Mouse (Mus musculus): Measurements from ENCODE around the gene Ripply3. TPM values are rescaled to one million over a fixed set of nuclear protein-coding genes. Genes with fewer than 3 reads are reported as not detected.

Ripply3 gene
- 0.46 TPM in 2 replicates for polyA plus RNA-seq (2012; rRNA removed)

DNA sequence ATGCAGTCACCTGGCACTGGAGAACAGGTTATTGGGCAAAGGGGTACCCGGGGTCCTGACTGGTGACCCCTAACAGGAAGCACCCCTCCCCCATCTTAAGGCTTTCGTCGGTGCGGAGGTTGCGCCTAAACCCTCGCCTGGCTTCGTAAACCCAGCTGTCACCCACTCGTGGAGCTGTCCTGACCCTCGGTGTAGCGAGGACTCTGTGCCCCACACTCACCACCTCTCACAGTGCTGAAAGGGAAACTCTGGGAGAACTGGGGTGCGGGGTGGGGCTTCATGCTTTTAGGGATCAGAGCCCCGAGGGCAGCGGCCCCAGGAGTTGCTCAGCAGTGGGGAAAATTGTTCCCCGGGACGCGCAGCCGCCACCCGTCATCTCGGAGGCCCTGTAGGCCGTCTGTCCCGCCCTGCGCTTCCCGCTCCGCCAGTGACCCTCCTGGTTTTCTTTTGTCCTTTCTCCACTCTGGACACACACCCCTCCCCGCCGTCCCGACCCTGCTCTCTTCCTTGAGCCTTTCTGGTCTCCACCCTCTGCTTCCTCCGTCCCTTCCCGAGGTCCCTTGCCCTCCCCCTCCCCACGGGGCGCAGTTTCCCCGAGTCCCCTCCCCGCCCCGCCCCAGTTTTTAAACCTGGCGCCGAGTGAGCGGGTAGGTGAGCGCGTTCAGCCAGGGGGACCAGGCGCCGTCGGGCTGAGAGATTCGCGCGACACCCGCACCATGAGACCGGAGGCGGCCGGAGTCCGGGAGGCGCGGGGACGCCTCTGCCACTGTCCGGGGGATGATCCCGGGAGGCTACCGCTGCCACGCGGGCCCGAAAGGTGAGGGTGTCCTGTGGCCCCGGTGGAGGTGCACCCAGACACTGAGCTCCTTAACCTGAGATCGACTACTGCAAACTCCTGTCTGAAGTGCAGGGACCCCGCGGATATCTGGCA, at the start of gene Ripply3:
Ripply3 (plus strand) TSS at position 640 of the 931 bp plus-strand sequence.
- peak in 1 of 2 experiments; percentile 26 for DNase-seq
- H3K4me3 ChIP-seq (replicated peaks; ENCODE audit: insufficient read depth, low read depth, low read length), result peak within 1 kb of the TSS; percentile 58
- TF ChIP-seq CTCF (IDR thresholded peaks at IDR 0.05; ENCODE audit: borderline replicate concordance, insufficient read depth, low read depth, low read length), result no peak
- TF ChIP-seq POLR2A (IDR thresholded peaks at IDR 0.05; ENCODE audit: borderline replicate concordance, insufficient read depth, low read length), result no peak
- no peak within 1 kb of the TSS for H3K27ac ChIP-seq (ENCODE audit: insufficient read depth, low read length)
- WGBS, result 5% methylated on average over 63 of the region's 63 CpGs
- no peaks in the 10 kb centered on the region; the same call in 1 of the 2 replicates for H3K27me3 ChIP-seq (ENCODE audit: control insufficient read depth, insufficient read depth, low read length)
- H3K4me1 ChIP-seq (ENCODE audit: control insufficient read depth, insufficient read depth, low read length), result no peaks in the 10 kb centered on the region

DNA sequence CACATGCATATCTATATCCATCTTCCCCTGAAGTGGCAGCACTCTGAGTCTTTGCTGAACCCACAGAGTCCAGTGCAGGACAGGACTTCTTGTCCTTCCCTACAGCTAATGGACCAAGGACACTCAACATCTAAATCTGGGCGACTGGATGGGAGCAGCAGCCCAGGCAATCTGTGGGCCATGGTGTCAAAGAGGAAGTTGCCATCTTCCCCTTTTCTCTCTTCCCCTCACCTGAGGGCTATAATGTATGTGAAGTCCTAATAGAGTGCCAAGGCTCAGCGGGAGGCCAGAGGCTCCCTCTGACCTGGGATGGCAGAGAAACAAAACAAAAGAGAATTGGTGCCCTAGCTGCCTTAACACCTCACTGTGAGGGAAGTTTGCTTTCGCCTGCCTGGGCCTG, 44.2 kb upstream of the Ripply3 start:
- TF ChIP-seq POLR2A (IDR thresholded peaks at IDR 0.05; ENCODE audit: borderline replicate concordance, insufficient read depth, low read length) (no peak), CTCF (IDR thresholded peaks at IDR 0.05; ENCODE audit: borderline replicate concordance, insufficient read depth, low read depth, low read length) (no peak)
- peaks cover under 1% of the 10 kb centered on the region for H3K4me1 ChIP-seq (ENCODE audit: control insufficient read depth, insufficient read depth, low read length)
- H3K27ac ChIP-seq (ENCODE audit: insufficient read depth, low read length), result no peak overlapping the region
- 86% methylated on average over 3 of the region's 3 CpGs for WGBS
- no peaks in the 10 kb centered on the region for H3K27me3 ChIP-seq (ENCODE audit: control insufficient read depth, insufficient read depth, low read length)
- DNase-seq, result no peak
- no peak overlapping the region for H3K4me3 ChIP-seq (replicated peaks; ENCODE audit: insufficient read depth, low read depth, low read length)

GRCm38 (mm10) chr16:94287826-94288225, 40.4 kb upstream of the Ripply3 start:
- WGBS, result 79% methylated on average over 9 of the region's 9 CpGs
- TF ChIP-seq POLR2A (IDR thresholded peaks at IDR 0.05; ENCODE audit: borderline replicate concordance, insufficient read depth, low read length) (no peak), CTCF (IDR thresholded peaks at IDR 0.05; ENCODE audit: borderline replicate concordance, insufficient read depth, low read depth, low read length) (no peak)
- Histone ChIP-seq H3K27ac (ENCODE audit: insufficient read depth, low read length) (no peak overlapping the region), H3K27me3 (ENCODE audit: control insufficient read depth, insufficient read depth, low read length) (no peaks in the 10 kb centered on the region), H3K4me1 (ENCODE audit: control insufficient read depth, insufficient read depth, low read length) (peaks cover 3% of the 10 kb centered on the region), H3K4me3 (replicated peaks; ENCODE audit: insufficient read depth, low read depth, low read length) (no peak overlapping the region)
- DNase-seq, result no peak

DNA sequence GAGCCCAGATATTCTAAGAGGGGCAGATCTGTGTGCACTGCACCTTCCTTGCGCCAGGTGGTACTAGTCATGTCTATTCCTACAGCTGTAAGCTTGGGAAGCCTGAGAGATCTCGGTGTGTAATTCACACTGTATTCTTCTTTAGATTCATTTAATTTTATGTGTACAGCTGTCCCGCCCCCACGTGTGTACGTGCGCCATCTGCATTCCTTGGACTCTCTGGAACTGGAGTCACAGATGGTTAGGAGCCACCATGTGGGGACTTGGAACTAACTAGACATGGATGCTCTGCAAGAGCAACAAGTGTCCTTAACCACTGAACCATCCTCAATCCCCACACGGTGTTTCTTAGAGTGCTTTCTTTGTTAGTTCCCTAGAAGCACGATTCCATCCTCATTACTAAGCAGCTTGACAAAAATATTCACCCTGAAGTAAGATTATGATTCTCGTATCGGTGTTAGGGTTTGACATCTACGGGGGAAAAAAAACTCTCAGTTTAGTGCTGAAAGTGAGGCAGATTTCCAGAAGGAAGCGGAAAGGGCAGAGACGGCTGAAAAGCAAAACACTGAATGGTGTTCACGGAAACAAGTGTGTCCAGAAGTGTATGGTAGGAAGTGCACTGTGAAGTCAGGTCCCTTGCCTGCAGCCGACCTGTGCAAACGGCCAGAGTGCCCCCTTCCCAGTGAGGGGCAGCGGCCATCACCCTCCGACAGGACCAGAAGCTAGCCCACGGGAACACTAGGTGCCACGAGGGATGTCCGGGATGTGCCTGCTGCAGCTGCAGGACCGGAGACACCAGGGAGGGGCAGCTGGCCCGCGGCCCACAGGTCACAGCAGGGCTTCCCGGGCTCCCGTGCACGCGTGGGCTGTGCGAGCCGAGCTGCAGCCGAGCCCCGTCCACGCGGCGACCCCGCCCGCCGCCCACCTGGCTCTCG, 38.8 kb upstream of the Ripply3 start:
- Histone ChIP-seq H3K27ac (ENCODE audit: insufficient read depth, low read length) (peak overlapping the region; percentile 56), H3K4me1 (ENCODE audit: control insufficient read depth, insufficient read depth, low read length) (peaks cover 3% of the 10 kb centered on the region), H3K27me3 (ENCODE audit: control insufficient read depth, insufficient read depth, low read length) (no peaks in the 10 kb centered on the region), H3K4me3 (replicated peaks; ENCODE audit: insufficient read depth, low read depth, low read length) (peak overlapping the region; percentile 84)
- 4% methylated on average over 39 of the region's 39 CpGs for WGBS
- DNase-seq, result peak; percentile 52 to 72
- TF ChIP-seq POLR2A (IDR thresholded peaks at IDR 0.05; ENCODE audit: borderline replicate concordance, insufficient read depth, low read length) (no peak), CTCF (IDR thresholded peaks at IDR 0.05; ENCODE audit: borderline replicate concordance, insufficient read depth, low read depth, low read length) (peak; percentile 33; the same call in 1 of the 2 replicates)

- no peaks in the 10 kb centered on the region for H3K27me3 ChIP-seq (ENCODE audit: control insufficient read depth, insufficient read depth, low read length)
- H3K4me3 ChIP-seq (replicated peaks; ENCODE audit: insufficient read depth, low read depth, low read length), result peak overlapping the region; percentile 84
- H3K27ac ChIP-seq (ENCODE audit: insufficient read depth, low read length), result peak overlapping the region; percentile 80
- peaks cover 3% of the 10 kb centered on the region for H3K4me1 ChIP-seq (ENCODE audit: control insufficient read depth, insufficient read depth, low read length)
- peak; percentile 98 for TF ChIP-seq POLR2A (IDR thresholded peaks at IDR 0.05; ENCODE audit: borderline replicate concordance, insufficient read depth, low read length)
- TF ChIP-seq CTCF (IDR thresholded peaks at IDR 0.05; ENCODE audit: borderline replicate concordance, insufficient read depth, low read depth, low read length), result no peak
- 4% methylated on average over 52 of the region's 52 CpGs for WGBS
- peak; percentile 91 for DNase-seq
These were observed 37.9 kb upstream of the Ripply3 start for GRCm38 (mm10) chr16:94290073-94290999.

GRCm38 (mm10) chr16:94291141-94291540, 37.1 kb upstream of the Ripply3 start:
- Histone ChIP-seq H3K4me1 (ENCODE audit: control insufficient read depth, insufficient read depth, low read length) (peaks cover 3% of the 10 kb centered on the region), H3K4me3 (replicated peaks; ENCODE audit: insufficient read depth, low read depth, low read length) (no peak overlapping the region), H3K27me3 (ENCODE audit: control insufficient read depth, insufficient read depth, low read length) (no peaks in the 10 kb centered on the region), H3K27ac (ENCODE audit: insufficient read depth, low read length) (no peak overlapping the region)
- WGBS, result 88% methylated on average over 4 of the region's 4 CpGs
- DNase-seq, result no peak
- TF ChIP-seq CTCF (IDR thresholded peaks at IDR 0.05; ENCODE audit: borderline replicate concordance, insufficient read depth, low read depth, low read length) (no peak), POLR2A (IDR thresholded peaks at IDR 0.05; ENCODE audit: borderline replicate concordance, insufficient read depth, low read length) (no peak)

Data from cerebellum, adult 2 months (tissue).